Comparison of ENCODE assay signal across 29 mouse cellular contexts in genomic region chr1:92814319-92814718, GRCm38 (mm10). TPM values are rescaled to one million over a fixed set of nuclear protein-coding genes. Genes with fewer than 3 reads are reported as not detected.
DNase-seq lines count a peak whose midpoint lies in the region; ATAC-seq lines count a peak whose summit lies in the region.
"Had no signal": no experiment of that assay in that cellular context is flagged by ENCODE, and none has a peak within 500 bp of the region (broad histone marks: within the 10 kb centered on the region; RNA-seq: fewer than 3 reads in every experiment).

No protein-coding gene starts in this region.

- H3K9ac ChIP-seq in kidney, embryonic 14.5 days (ENCODE audit: low read depth, low read length) = no peak overlapping the region
- H3K9ac ChIP-seq in embryonic facial prominence, embryonic 15.5 days = no peak overlapping the region
- no peak overlapping the region for H3K9ac ChIP-seq in limb, embryonic 11.5 days (ENCODE audit: low read length)
- no peak overlapping the region for H3K9ac ChIP-seq in stomach, embryonic 14.5 days (replicated peaks; ENCODE audit: low read depth, low read length)
- H3K9ac ChIP-seq: forebrain, postnatal 0 days; heart, embryonic 15.5 days; hindbrain, embryonic 13.5 days; kidney, embryonic 15.5 days; liver, postnatal 0 days; neural tube, embryonic 15.5 days had no signal

- no peak overlapping the region for H3K4me2 ChIP-seq in kidney, embryonic 14.5 days (replicated peaks; ENCODE audit: low read depth, low read length)
- H3K4me2 ChIP-seq in embryonic facial prominence, embryonic 15.5 days (replicated peaks) = no peak overlapping the region
- no peak overlapping the region for H3K4me2 ChIP-seq in limb, embryonic 11.5 days (ENCODE audit: low read depth, severe bottlenecking)
- no peak overlapping the region for H3K4me2 ChIP-seq in stomach, embryonic 14.5 days (replicated peaks; ENCODE audit: low read depth, low read length)
- H3K4me2 ChIP-seq: heart, embryonic 15.5 days; hindbrain, embryonic 13.5 days; kidney, embryonic 15.5 days; liver, embryonic 11.5 days; midbrain, embryonic 11.5 days; neural tube, embryonic 15.5 days had no signal

- no peaks in the 10 kb centered on the region for H3K4me1 ChIP-seq in kidney, embryonic 14.5 days (ENCODE audit: control insufficient read depth, insufficient read depth, low read length)
- peaks cover 21% of the 10 kb centered on the region for H3K4me1 ChIP-seq in embryonic facial prominence, embryonic 15.5 days
- H3K4me1 ChIP-seq in limb, embryonic 11.5 days (ENCODE audit: control insufficient read depth, insufficient read depth, low read length) = peaks cover 7% of the 10 kb centered on the region; the same call in 1 of the 2 replicates
- H3K4me1 ChIP-seq in stomach, embryonic 14.5 days (ENCODE audit: control insufficient read depth, insufficient read depth, low read length) = 0 out of 2 replicates have a peak, but pooled peaks cover 9% of the 10 kb centered on the region
- H3K4me1 ChIP-seq: heart, embryonic 15.5 days; hindbrain, embryonic 13.5 days; neural tube, embryonic 15.5 days had no signal

- H3K36me3 ChIP-seq in kidney, embryonic 14.5 days (ENCODE audit: control insufficient read depth, insufficient read depth, low read length) = no peaks in the 10 kb centered on the region
- H3K36me3 ChIP-seq in embryonic facial prominence, embryonic 15.5 days = no peaks in the 10 kb centered on the region
- H3K36me3 ChIP-seq in limb, embryonic 11.5 days (ENCODE audit: control insufficient read depth, insufficient read depth, low read length) = no peaks in the 10 kb centered on the region
- H3K36me3 ChIP-seq in stomach, embryonic 14.5 days (ENCODE audit: control insufficient read depth, insufficient read depth, low read length) = no peaks in the 10 kb centered on the region
- H3K36me3 ChIP-seq: forebrain, embryonic 10.5 days; G1E; heart, embryonic 15.5 days; hindbrain, embryonic 13.5 days; kidney, embryonic 15.5 days; neural tube, embryonic 15.5 days had no signal

- H3K27me3 ChIP-seq in kidney, embryonic 14.5 days (ENCODE audit: control insufficient read depth, insufficient read depth, low read length) = no peaks in the 10 kb centered on the region
- no peaks in the 10 kb centered on the region for H3K27me3 ChIP-seq in embryonic facial prominence, embryonic 15.5 days
- H3K27me3 ChIP-seq in limb, embryonic 11.5 days (ENCODE audit: control insufficient read depth, insufficient read depth, low read length) = no peaks in the 10 kb centered on the region
- H3K27me3 ChIP-seq in stomach, embryonic 14.5 days (ENCODE audit: control insufficient read depth, insufficient read depth, low read length) = no peaks in the 10 kb centered on the region
- H3K27me3 ChIP-seq: hindbrain, embryonic 13.5 days; kidney, embryonic 15.5 days; neural tube, embryonic 15.5 days; Patski had no signal

- peaks cover 4% of the 10 kb centered on the region; the same call in 1 of the 2 replicates for H3K9me3 ChIP-seq in kidney, embryonic 14.5 days (ENCODE audit: control insufficient read depth, low read length)
- H3K9me3 ChIP-seq in embryonic facial prominence, embryonic 15.5 days (replicated peaks) = 0 out of 2 replicates have a peak, but pooled peaks cover 3% of the 10 kb centered on the region
- no peaks in the 10 kb centered on the region for H3K9me3 ChIP-seq in limb, embryonic 11.5 days (ENCODE audit: control insufficient read depth, low read length)
- peaks cover 4% of the 10 kb centered on the region; the same call in 1 of the 2 replicates for H3K9me3 ChIP-seq in stomach, embryonic 14.5 days (ENCODE audit: control insufficient read depth, low read depth, low read length)
- H3K9me3 ChIP-seq: heart, embryonic 15.5 days; kidney, embryonic 15.5 days had no signal

- ATAC-seq in kidney, embryonic 14.5 days (ENCODE audit: low FRiP score, low TSS enrichment) = peak; percentile 49; the same call in 1 of the 2 replicates
- ATAC-seq in embryonic facial prominence, embryonic 15.5 days (ENCODE audit: insufficient number of reproducible peaks, low FRiP score, low TSS enrichment, low read depth) = peak; percentile 67
- no peak for ATAC-seq in limb, embryonic 11.5 days (ENCODE audit: insufficient number of reproducible peaks, low FRiP score, low TSS enrichment, low read depth)
- ATAC-seq in stomach, embryonic 14.5 days (ENCODE audit: insufficient number of reproducible peaks, insufficient read depth, low FRiP score, low read depth) = 0 out of 2 replicates have a peak, but pooled peaks have one; percentile 23
- ATAC-seq: forebrain, postnatal 0 days; liver, postnatal 0 days had no signal

- WGBS in kidney, embryonic 14.5 days = 41% methylated on average over 5 of the region's 5 CpGs
- WGBS in embryonic facial prominence, embryonic 15.5 days = 46% methylated on average over 5 of the region's 5 CpGs
- 34% methylated on average over 5 of the region's 5 CpGs for WGBS in limb, embryonic 11.5 days
- 47% methylated on average over 5 of the region's 5 CpGs for WGBS in stomach, embryonic 14.5 days

- no peak overlapping the region for H3K4me3 ChIP-seq in kidney, embryonic 14.5 days (ENCODE audit: low read length)
- H3K4me3 ChIP-seq in embryonic facial prominence, embryonic 15.5 days (replicated peaks) = no peak overlapping the region
- H3K4me3 ChIP-seq in limb, embryonic 11.5 days (ENCODE audit: low read depth, low read length) = no peak overlapping the region
- H3K4me3 ChIP-seq in stomach, embryonic 14.5 days (ENCODE audit: low read depth, low read length) = no peak overlapping the region
- H3K4me3 ChIP-seq: forebrain, embryonic 10.5 days; heart, adult 2 months; heart, embryonic 15.5 days; hindbrain, embryonic 13.5 days; kidney, embryonic 15.5 days; neural tube, embryonic 15.5 days had no signal

- no peak for DNase-seq in kidney, adult 8-10 months
- peak; percentile 39 for DNase-seq in limb, embryonic 11.5 days (ENCODE audit: low spot score)
- no peak for DNase-seq in thymus, postnatal 10 days (ENCODE audit: low spot score in 2 of 2)
- DNase-seq in layer of hippocampus, postnatal 14 days (ENCODE audit: low spot score in 2 of 2) = no peak
- DNase-seq: adrenal gland, adult 2 months; B cell, adult 2 months; cerebellum, adult 11-12 months; cerebellum, postnatal 25 days; forebrain, postnatal 0 days; gastrocnemius, postnatal 25 days; heart, adult 2 months; heart, postnatal 36 days; liver, postnatal 0 days; lung, postnatal 14 days; right cerebral cortex, adult 18-20 months; right cerebral cortex, postnatal 4 days; thymus, postnatal 36 days had no signal

- H3K27ac ChIP-seq in kidney, embryonic 14.5 days (ENCODE audit: low read depth, low read length) = no peak overlapping the region
- H3K27ac ChIP-seq in embryonic facial prominence, embryonic 15.5 days (replicated peaks) = peak overlapping the region; percentile 80
- H3K27ac ChIP-seq in limb, embryonic 11.5 days (replicated peaks; ENCODE audit: low read depth, low read length) = no peak overlapping the region
- 0 out of 2 replicates have a peak overlapping the region, but pooled peaks have one; percentile 44 for H3K27ac ChIP-seq in stomach, embryonic 14.5 days (ENCODE audit: low read length)
- H3K27ac ChIP-seq: forebrain, embryonic 10.5 days; heart, adult 2 months; heart, embryonic 15.5 days; hindbrain, embryonic 13.5 days; kidney, embryonic 15.5 days; neural tube, embryonic 15.5 days had no signal

RNA-seq across cellular contexts. Expression of gene Gpc1, which starts 17.1 kb away (rescaled TPM):
- 46.1 and 55.6 TPM in 2 replicates for polyA plus RNA-seq in kidney, embryonic 14.5 days (2014; fragmentation: Nextera tagmentation; extraction: Ambion mirVana)
- polyA plus RNA-seq in embryonic facial prominence, embryonic 15.5 days (2015; fragmentation: Nextera tagmentation; extraction: Ambion mirVana) = 93.6 and 95.3 TPM in 2 replicates
- 51.7 and 56.6 TPM in 2 replicates for polyA plus RNA-seq in limb, embryonic 11.5 days (2014; fragmentation: Nextera tagmentation; extraction: Ambion mirVana)
- polyA plus RNA-seq in stomach, embryonic 14.5 days (2014; fragmentation: Nextera tagmentation; extraction: Ambion mirVana) = 48.3 and 49.7 TPM in 2 replicates
- total RNA-seq in layer of hippocampus, postnatal 14 days (2021) = 100 to 1,000 TPM; 140 to 150 TPM
- polyA plus RNA-seq: G1E had no signal

Comparison
In these comparisons a context has a peak if more than half of its experiments do, and no peak if none do; other contexts are left out.
1. H3K27ac ChIP-seq: peak in embryonic facial prominence, embryonic 15.5 days (single experiment) and stomach, embryonic 14.5 days (single experiment); none in kidney, embryonic 14.5 days (single experiment) and limb, embryonic 11.5 days (single experiment).